Mouse (Mus musculus): ENCODE measurements around the gene Zfp536. TPM values are rescaled to one million over a fixed set of nuclear protein-coding genes. Genes with fewer than 3 reads are reported as not detected.
"Not testable (repeated sequence)": the region's sequence is repeated elsewhere in the genome, so short reads cannot be mapped to it uniquely, and the experiment has no call there.

Gene Zfp536
- polyA plus RNA-seq, 1 experiment from 2014 or later, result 14.9 TPM

- WGBS, result 91% methylated on average over 6 of the region's 6 CpGs
- ATAC-seq (ENCODE audit: insufficient read depth, low FRiP score), result no peak
- Histone ChIP-seq H3K9me3 (replicated peaks; ENCODE audit: control insufficient read depth, low read length) (no peaks in the 10 kb centered on the region), H3K4me2 (ENCODE audit: low read depth, low read length) (no peak overlapping the region), H3K4me3 (replicated peaks; ENCODE audit: low read length) (no peak overlapping the region), H3K4me1 (ENCODE audit: control insufficient read depth, insufficient read depth, low read length) (no peaks in the 10 kb centered on the region), H3K27ac (ENCODE audit: low read length) (no peak overlapping the region), H3K36me3 (ENCODE audit: control insufficient read depth, insufficient read depth, low read length) (no peaks in the 10 kb centered on the region), H3K9ac (ENCODE audit: low read length) (no peak overlapping the region), H3K27me3 (ENCODE audit: control insufficient read depth, insufficient read depth, low read length) (no peaks in the 10 kb centered on the region)
These were observed 165.5 kb downstream of the Zfp536 start for GRCm38 (mm10) chr7:37607906-37608305.

DNA sequence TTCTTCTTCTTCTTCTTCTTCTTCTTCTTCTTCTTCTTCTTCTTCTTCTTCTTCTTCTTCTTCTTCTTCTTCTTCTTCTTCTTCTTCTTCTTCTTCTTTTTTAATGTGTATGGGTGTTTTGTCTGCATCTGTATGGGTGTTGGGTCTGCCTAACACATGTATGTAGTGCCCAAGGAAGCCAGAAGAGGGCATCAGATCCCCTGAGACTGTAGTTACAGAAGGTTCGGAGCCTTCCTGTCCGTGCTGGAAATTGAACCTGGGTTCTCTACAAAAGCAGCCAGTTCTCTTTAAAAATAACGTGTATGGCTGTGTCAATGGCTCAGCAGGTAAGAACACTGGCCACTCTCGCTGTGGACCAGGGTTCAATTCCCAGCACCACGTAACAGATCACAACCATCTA, 167.0 kb downstream of the Zfp536 start:
- Histone ChIP-seq H3K4me3 (replicated peaks; ENCODE audit: low read length) (no peak overlapping the region), H3K9me3 (replicated peaks; ENCODE audit: control insufficient read depth, low read length) (no peaks in the 10 kb centered on the region), H3K4me1 (ENCODE audit: control insufficient read depth, insufficient read depth, low read length) (no peaks in the 10 kb centered on the region), H3K36me3 (ENCODE audit: control insufficient read depth, insufficient read depth, low read length) (no peaks in the 10 kb centered on the region), H3K4me2 (ENCODE audit: low read depth, low read length) (no peak overlapping the region), H3K27me3 (ENCODE audit: control insufficient read depth, insufficient read depth, low read length) (no peaks in the 10 kb centered on the region), H3K27ac (ENCODE audit: low read length) (no peak overlapping the region), H3K9ac (ENCODE audit: low read length) (no peak overlapping the region)
- no peak for ATAC-seq (ENCODE audit: insufficient read depth, low FRiP score)
- 84% methylated on average over 5 of the region's 5 CpGs for WGBS

DNA sequence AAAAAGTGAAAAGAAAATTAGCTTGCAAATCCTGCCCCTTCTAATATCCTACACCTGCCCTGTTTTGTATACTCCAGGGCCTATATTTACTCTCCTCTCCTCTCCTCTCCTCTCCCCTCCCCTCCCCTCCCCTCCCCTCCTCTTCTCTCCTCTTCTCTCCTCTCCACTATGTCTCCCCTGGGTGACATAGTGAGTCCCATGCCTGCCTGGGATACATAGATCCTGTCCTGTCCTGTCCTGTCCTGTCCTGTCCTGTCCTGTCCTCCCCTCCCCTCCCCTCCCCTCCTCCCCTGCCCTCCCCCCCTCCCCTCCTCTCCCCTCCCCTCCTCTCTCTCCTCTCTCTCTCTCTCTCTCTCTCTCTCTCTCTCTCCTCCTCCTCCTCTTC, 169.9 kb downstream of the Zfp536 start:
- not testable (repeated sequence) for H3K27me3 ChIP-seq (ENCODE audit: control insufficient read depth, insufficient read depth, low read length); H3K4me3 ChIP-seq (replicated peaks; ENCODE audit: low read length); ATAC-seq (ENCODE audit: insufficient read depth, low FRiP score); H3K9ac ChIP-seq (ENCODE audit: low read length); H3K4me1 ChIP-seq (ENCODE audit: control insufficient read depth, insufficient read depth, low read length); H3K27ac ChIP-seq (ENCODE audit: low read length); H3K9me3 ChIP-seq (replicated peaks; ENCODE audit: control insufficient read depth, low read length); H3K36me3 ChIP-seq (ENCODE audit: control insufficient read depth, insufficient read depth, low read length); H3K4me2 ChIP-seq (ENCODE audit: low read depth, low read length)

GRCm38 (mm10) chr7:37602871-37603524, 170.4 kb downstream of the Zfp536 start:
- Histone ChIP-seq H3K9me3 (replicated peaks; ENCODE audit: control insufficient read depth, low read length) (no peaks in the 10 kb centered on the region), H3K36me3 (ENCODE audit: control insufficient read depth, insufficient read depth, low read length) (no peaks in the 10 kb centered on the region), H3K27me3 (ENCODE audit: control insufficient read depth, insufficient read depth, low read length) (no peaks in the 10 kb centered on the region), H3K27ac (ENCODE audit: low read length) (no peak overlapping the region), H3K4me2 (ENCODE audit: low read depth, low read length) (no peak overlapping the region), H3K4me1 (ENCODE audit: control insufficient read depth, insufficient read depth, low read length) (no peaks in the 10 kb centered on the region), H3K9ac (ENCODE audit: low read length) (no peak overlapping the region), H3K4me3 (replicated peaks; ENCODE audit: low read length) (no peak overlapping the region)
- WGBS, result 62% methylated on average over 9 of the region's 9 CpGs
- no peak for ATAC-seq (ENCODE audit: insufficient read depth, low FRiP score)

GRCm38 (mm10) chr7:37600318-37600717, 173.1 kb downstream of the Zfp536 start:
- no peak for ATAC-seq (ENCODE audit: insufficient read depth, low FRiP score)
- H3K9ac ChIP-seq (ENCODE audit: low read length), result no peak overlapping the region
- 81% methylated on average over 4 of the region's 4 CpGs for WGBS
- H3K27me3 ChIP-seq (ENCODE audit: control insufficient read depth, insufficient read depth, low read length), result no peaks in the 10 kb centered on the region
- H3K4me1 ChIP-seq (ENCODE audit: control insufficient read depth, insufficient read depth, low read length), result no peaks in the 10 kb centered on the region
- no peak overlapping the region for H3K27ac ChIP-seq (ENCODE audit: low read length)
- no peak overlapping the region for H3K4me2 ChIP-seq (ENCODE audit: low read depth, low read length)
- no peaks in the 10 kb centered on the region for H3K9me3 ChIP-seq (replicated peaks; ENCODE audit: control insufficient read depth, low read length)
- no peaks in the 10 kb centered on the region for H3K36me3 ChIP-seq (ENCODE audit: control insufficient read depth, insufficient read depth, low read length)
- no peak overlapping the region for H3K4me3 ChIP-seq (replicated peaks; ENCODE audit: low read length)

DNA sequence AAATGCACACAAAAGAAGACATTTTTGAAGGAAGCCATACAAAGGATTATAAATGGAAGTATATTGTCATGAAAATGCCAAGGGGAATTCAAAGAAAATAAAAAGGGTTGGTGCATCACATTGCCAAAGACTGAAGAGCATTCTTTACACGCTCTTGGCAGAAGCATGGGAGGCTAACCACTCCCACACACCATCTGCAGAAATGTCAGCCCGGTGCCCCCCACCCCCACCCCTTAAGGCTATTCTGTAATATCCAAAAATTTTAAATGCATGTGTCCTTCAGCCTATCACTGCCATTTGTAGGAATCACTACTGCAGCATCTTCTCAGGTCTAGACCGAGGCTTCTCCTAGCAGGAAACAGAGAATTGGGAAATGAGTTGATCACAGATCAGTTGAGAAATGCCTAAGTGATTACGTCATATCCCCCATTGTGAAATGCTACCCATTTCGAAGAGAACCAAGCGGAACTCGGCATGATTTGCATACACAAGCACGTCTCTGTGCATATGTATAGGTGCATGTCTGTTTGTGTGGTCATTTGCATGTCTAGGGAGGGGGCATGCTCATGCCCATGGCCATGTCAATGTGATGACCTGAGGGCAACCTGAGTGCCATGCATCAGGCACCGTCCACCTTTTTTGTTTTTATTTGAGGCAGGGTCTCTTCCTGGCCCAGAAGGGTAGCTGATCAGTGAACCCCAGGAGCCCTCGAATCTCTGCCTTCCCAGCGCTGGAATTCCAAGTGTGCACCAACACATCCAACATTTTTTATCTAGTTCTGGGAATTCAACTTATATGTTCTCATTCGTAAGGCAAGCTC, 179.0 kb downstream of the Zfp536 start:
- no peak for ATAC-seq (ENCODE audit: insufficient read depth, low FRiP score)
- H3K27me3 ChIP-seq (ENCODE audit: control insufficient read depth, insufficient read depth, low read length), result no peaks in the 10 kb centered on the region
- no peaks in the 10 kb centered on the region for H3K9me3 ChIP-seq (replicated peaks; ENCODE audit: control insufficient read depth, low read length)
- no peaks in the 10 kb centered on the region for H3K36me3 ChIP-seq (ENCODE audit: control insufficient read depth, insufficient read depth, low read length)
- H3K4me3 ChIP-seq (replicated peaks; ENCODE audit: low read length), result no peak overlapping the region
- WGBS, result 81% methylated on average over 12 of the region's 12 CpGs
- H3K9ac ChIP-seq (ENCODE audit: low read length), result no peak overlapping the region
- H3K4me1 ChIP-seq (ENCODE audit: control insufficient read depth, insufficient read depth, low read length), result no peaks in the 10 kb centered on the region
- no peak overlapping the region for H3K4me2 ChIP-seq (ENCODE audit: low read depth, low read length)
- no peak overlapping the region for H3K27ac ChIP-seq (ENCODE audit: low read length)

GRCm38 (mm10) chr7:37593566-37593965, 179.9 kb downstream of the Zfp536 start:
- no peaks in the 10 kb centered on the region for H3K27me3 ChIP-seq (ENCODE audit: control insufficient read depth, insufficient read depth, low read length)
- no peaks in the 10 kb centered on the region for H3K4me1 ChIP-seq (ENCODE audit: control insufficient read depth, insufficient read depth, low read length)
- no peak overlapping the region for H3K4me3 ChIP-seq (replicated peaks; ENCODE audit: low read length)
- H3K4me2 ChIP-seq (ENCODE audit: low read depth, low read length), result no peak overlapping the region
- H3K36me3 ChIP-seq (ENCODE audit: control insufficient read depth, insufficient read depth, low read length), result no peaks in the 10 kb centered on the region
- H3K27ac ChIP-seq (ENCODE audit: low read length), result no peak overlapping the region
- ATAC-seq (ENCODE audit: insufficient read depth, low FRiP score), result no peak
- no peaks in the 10 kb centered on the region for H3K9me3 ChIP-seq (replicated peaks; ENCODE audit: control insufficient read depth, low read length)
- WGBS, result 91% methylated on average over 6 of the region's 6 CpGs
- H3K9ac ChIP-seq (ENCODE audit: low read length), result no peak overlapping the region

DNA sequence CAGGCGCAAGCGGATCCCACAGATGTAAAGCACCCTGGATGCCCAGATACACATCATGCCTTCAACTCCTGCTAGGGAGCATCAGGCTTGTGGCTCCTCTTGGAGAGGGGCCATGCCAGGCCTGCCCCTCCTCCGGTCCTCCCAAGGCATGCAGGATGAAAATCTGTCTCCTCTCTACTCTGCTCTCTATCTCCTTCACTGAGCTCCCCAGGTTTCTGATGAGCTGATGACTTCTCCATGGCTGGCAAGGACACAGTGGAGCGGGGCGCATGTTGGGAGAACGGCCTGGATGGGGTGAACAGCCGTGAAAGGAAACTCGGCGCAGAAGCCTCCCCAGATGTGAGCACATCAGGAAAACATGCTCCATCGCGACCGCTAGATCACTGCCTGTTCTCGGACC, 186.7 kb downstream of the Zfp536 start:
- no peaks in the 10 kb centered on the region for H3K27me3 ChIP-seq (ENCODE audit: control insufficient read depth, insufficient read depth, low read length)
- WGBS, result 86% methylated on average over 13 of the region's 13 CpGs

GRCm38 (mm10) chr7:37581262-37581661, 192.2 kb downstream of the Zfp536 start:
- 75% methylated on average over 3 of the region's 3 CpGs for WGBS
- no peak for ATAC-seq (ENCODE audit: insufficient read depth, low FRiP score)

More for the DNA sequence above, 186.7 kb downstream of the Zfp536 start:
- H3K9me3 ChIP-seq (replicated peaks; ENCODE audit: control insufficient read depth, low read length), result no peaks in the 10 kb centered on the region
- H3K36me3 ChIP-seq (ENCODE audit: control insufficient read depth, insufficient read depth, low read length), result no peaks in the 10 kb centered on the region
- no peak overlapping the region for H3K4me2 ChIP-seq (ENCODE audit: low read depth, low read length)
- no peaks in the 10 kb centered on the region for H3K4me1 ChIP-seq (ENCODE audit: control insufficient read depth, insufficient read depth, low read length)
- ATAC-seq (ENCODE audit: insufficient read depth, low FRiP score), result no peak
- no peak overlapping the region for H3K27ac ChIP-seq (ENCODE audit: low read length)
- H3K4me3 ChIP-seq (replicated peaks; ENCODE audit: low read length), result no peak overlapping the region
- no peak overlapping the region for H3K9ac ChIP-seq (ENCODE audit: low read length)

More at GRCm38 (mm10) chr7:37581262-37581661, 192.2 kb downstream of the Zfp536 start:
- H3K4me2 ChIP-seq (ENCODE audit: low read depth, low read length), result no peak overlapping the region
- no peak overlapping the region for H3K27ac ChIP-seq (ENCODE audit: low read length)
- no peak overlapping the region for H3K4me3 ChIP-seq (replicated peaks; ENCODE audit: low read length)
- no peak overlapping the region for H3K9ac ChIP-seq (ENCODE audit: low read length)
- H3K27me3 ChIP-seq (ENCODE audit: control insufficient read depth, insufficient read depth, low read length), result no peaks in the 10 kb centered on the region
- H3K4me1 ChIP-seq (ENCODE audit: control insufficient read depth, insufficient read depth, low read length), result no peaks in the 10 kb centered on the region
- no peaks in the 10 kb centered on the region for H3K36me3 ChIP-seq (ENCODE audit: control insufficient read depth, insufficient read depth, low read length)
- no peaks in the 10 kb centered on the region for H3K9me3 ChIP-seq (replicated peaks; ENCODE audit: control insufficient read depth, low read length)

Data from stomach, embryonic 16.5 days (tissue).